Mouse (Mus musculus) midbrain, embryonic 11.5 days (tissue): Measurements from ENCODE around the gene Prss34. TPM values are rescaled to one million over a fixed set of nuclear protein-coding genes. Genes with fewer than 3 reads are reported as not detected.

Experiments
- ATAC-seq: fragments of 200-750 bp; cut with Nextera tagmentation; 2 replicates; pipeline ENCODE4 v1.8.0; 2017; ENCODE audit warnings: moderate TSS enrichment, moderate library complexity; ENCODE audit not compliant: low FRiP score
- DNase-seq: peaks from one replicate; pipeline ENCODE4 v3.0.0; 2015; ENCODE audit warnings: low spot score; ENCODE audit errors: missing footprints
- H3K27ac ChIP-seq: fragments of 300-500 bp; sonication (generic); 2 replicates; pipeline ENCODE4 v1.5.1; 2014; ENCODE audit warnings: low read depth, low read length
- H3K27me3 ChIP-seq: fragments of 300-500 bp; sonication (generic); 2 replicates; pipeline ENCODE4 v1.6.1; 2014; ENCODE audit warnings: mild to moderate bottlenecking, low read length, moderate library complexity, mixed read lengths; ENCODE audit not compliant: control insufficient read depth, insufficient read depth
- H3K36me3 ChIP-seq: fragments of 300-500 bp; sonication (generic); 2 replicates; pipeline ENCODE4 v1.6.1; 2014; ENCODE audit warnings: mild to moderate bottlenecking, low read length, moderate library complexity, mixed read lengths; ENCODE audit not compliant: control insufficient read depth, insufficient read depth
- H3K4me1 ChIP-seq: fragments of 300-500 bp; sonication (generic); 2 replicates; pipeline ENCODE4 v1.6.1; 2014; ENCODE audit warnings: low read length; ENCODE audit not compliant: control insufficient read depth, insufficient read depth
- H3K4me2 ChIP-seq: fragments of 300-500 bp; sonication (generic); 2 replicates; pipeline ENCODE4 v1.6.1; 2014; ENCODE audit warnings: mild to moderate bottlenecking, moderate library complexity
- H3K4me3 ChIP-seq: fragments of 300-500 bp; sonication (generic); 2 replicates; pipeline ENCODE4 v1.5.1; 2014; ENCODE audit warnings: low read depth, low read length
- H3K9ac ChIP-seq: fragments of 300-500 bp; sonication (generic); 2 replicates; pipeline ENCODE4 v1.6.1; 2014; ENCODE audit warnings: low read length
- H3K9me3 ChIP-seq: fragments of 300-500 bp; sonication (generic); 2 replicates; pipeline ENCODE4 v1.6.1; 2016; ENCODE audit warnings: low read length; ENCODE audit not compliant: control insufficient read depth
- WGBS: fragments of 180-500 bp; shearing (Covaris S2); extraction: QIAGEN DNeasy Blood & Tissue Kit; methylation state at CpG from one replicate; pipeline ENCODE4 v1.1.7; 2014; 5-methylcytosine and 5-hydroxymethylcytosine counted together
- polyA plus RNA-seq: library from polyadenylated mRNA; unstranded; fragments of >200 nt; fragmentation: Nextera tagmentation; extraction: Ambion mirVana; gene quantifications from 2 replicates; pipeline ENCODE4 v1.2.1, GENCODE M21; 2014

The Prss34 gene
- polyA plus RNA-seq, 1 experiment from 2014 or later, result not detected

GRCm38 (mm10) chr17:25340003-25340402 lies 41.8 kb downstream of the Prss34 start:
- Histone ChIP-seq H3K4me2 (no peak overlapping the region), H3K4me3 (no peak overlapping the region), H3K9ac (no peak overlapping the region), H3K27ac (no peak overlapping the region), H3K36me3 (no peaks in the 10 kb centered on the region), H3K27me3 (no peaks in the 10 kb centered on the region), H3K9me3 (no peaks in the 10 kb centered on the region), H3K4me1 (no peaks in the 10 kb centered on the region)
- ATAC-seq (no peak), DNase-seq (no peak)
- 84% methylated on average over 6 of the region's 6 CpGs for WGBS

- no peak overlapping the region for H3K27ac ChIP-seq
- no peak overlapping the region for H3K4me2 ChIP-seq
- no peaks in the 10 kb centered on the region for H3K4me1 ChIP-seq
- ATAC-seq, result no peak
- H3K4me3 ChIP-seq, result no peak overlapping the region
- H3K9ac ChIP-seq, result no peak overlapping the region
- DNase-seq, result no peak
- 45% methylated on average over 3 of the region's 3 CpGs for WGBS
- no peaks in the 10 kb centered on the region for H3K9me3 ChIP-seq
- no peaks in the 10 kb centered on the region for H3K27me3 ChIP-seq
- H3K36me3 ChIP-seq, result no peaks in the 10 kb centered on the region
Observed at GRCm38 (mm10) chr17:25341490-25341889, 43.3 kb downstream of the Prss34 start.

- Histone ChIP-seq H3K36me3 (no peaks in the 10 kb centered on the region), H3K4me3 (no peak within 1 kb of the TSS), H3K27ac (no peak within 1 kb of the TSS), H3K4me2 (no peak within 1 kb of the TSS), H3K9me3 (no peaks in the 10 kb centered on the region), H3K9ac (no peak within 1 kb of the TSS), H3K27me3 (no peaks in the 10 kb centered on the region), H3K4me1 (no peaks in the 10 kb centered on the region)
- ATAC-seq (no peak), DNase-seq (no peak)
- WGBS, result 98% methylated on average over 4 of the region's 4 CpGs
Observed at GRCm38 (mm10) chr17:25345462-25345861, 47.3 kb downstream of the Prss34 start, which contains the start of gene Tpsab1. Tpsab1 (minus strand) TSS chr17:25345562.

Other genes starting within 250 kb of the Prss34 start
- gene Tmem204, start 214.8 kb upstream of the Prss34 start, polyA plus RNA-seq, result 9.5 and 10.4 TPM in 2 replicates
- 22.5 and 23.2 TPM in 2 replicates for gene Telo2, start 182.4 kb upstream of the Prss34 start, polyA plus RNA-seq
- gene Ptx4, start 177.6 kb upstream of the Prss34 start, polyA plus RNA-seq, result not detected in 2 replicates
- gene Clcn7, start 165.0 kb upstream of the Prss34 start, polyA plus RNA-seq, result 16.7 and 20.4 TPM in 2 replicates
- gene Ccdc154, start 135.9 kb upstream of the Prss34 start, polyA plus RNA-seq, result not detected in 2 replicates
- not detected in 2 replicates for gene Gm38655, start 122.9 kb upstream of the Prss34 start, polyA plus RNA-seq
- gene BC003965, start 113.8 kb upstream of the Prss34 start, polyA plus RNA-seq, result 34.4 TPM in 2 replicates
- 4.2 and 6.4 TPM in 2 replicates for gene Unkl, start 110.0 kb upstream of the Prss34 start, polyA plus RNA-seq
- 59.5 and 63.2 TPM in 2 replicates for gene Gnptg, start 58.3 kb upstream of the Prss34 start, polyA plus RNA-seq
- gene Tsr3, start 58.2 kb upstream of the Prss34 start, polyA plus RNA-seq, result 62.5 and 64.3 TPM in 2 replicates
- 1.3 and 1.4 TPM in 2 replicates for gene Baiap3, start 42.0 kb upstream of the Prss34 start, polyA plus RNA-seq
- 863 and 877 TPM in 2 replicates for gene Ube2i, start 23.8 kb upstream of the Prss34 start, polyA plus RNA-seq
- gene Prss28, start 10.3 kb downstream of the Prss34 start, polyA plus RNA-seq, result not detected in 2 replicates
- not detected in 2 replicates for gene Prss29, start 20.3 kb downstream of the Prss34 start, polyA plus RNA-seq
- not detected in 2 replicates for gene Tpsab1, start 47.2 kb downstream of the Prss34 start, polyA plus RNA-seq
- not detected in 2 replicates for gene Tpsb2, start 67.9 kb downstream of the Prss34 start, polyA plus RNA-seq
- not detected in 2 replicates for gene Tpsg1, start 70.9 kb downstream of the Prss34 start, polyA plus RNA-seq
- 3.5 and 4.3 TPM in 2 replicates for gene Cacna1h, start 135.4 kb downstream of the Prss34 start, polyA plus RNA-seq
- 0.12 TPM in 1 of 2 replicates, not detected in the other for gene Tekt4, start 156.2 kb downstream of the Prss34 start, polyA plus RNA-seq
- gene Sstr5, start 198.9 kb downstream of the Prss34 start, polyA plus RNA-seq, result not detected in 2 replicates